Mouse (Mus musculus) common myeloid progenitor, adult 5-6 weeks (primary cell): Measurements from ENCODE around the gene Bcl2l15. TPM values are rescaled to one million over a fixed set of nuclear protein-coding genes. Genes with fewer than 3 reads are reported as not detected.
A peak's percentile ranks its signal among the peaks of the same experiment; 100 is the strongest.
"Not testable (repeated sequence)": the region's sequence is repeated elsewhere in the genome, so short reads cannot be mapped to it uniquely, and the experiment has no call there.

Experiments used
- ATAC-seq: replicated peaks from 2 replicates; pipeline ENCODE4 v1.8.0; 2016; ENCODE audit warnings: low read depth, mild to moderate bottlenecking, moderate TSS enrichment, inconsistent platforms; ENCODE audit not compliant: poor library complexity, severe bottlenecking
- total RNA-seq: library from RNA; stranded (forward); fragments of 200-1000, 187-1606 nt; gene quantifications from 2 replicates; pipeline ENCODE4 v1.2.3, GENCODE M21; 2017

Bcl2l15 gene
- total RNA-seq, result 0.39 and 4.5 TPM in 2 replicates

- ATAC-seq, result 0 out of 2 replicates have a peak, but pooled peaks have one; percentile 18
These were observed at the start of gene Bcl2l15 for GRCm38 (mm10) chr3:103832426-103832825. Gene Bcl2l15, plus strand, starts transcription at chr3:103832601.

- ATAC-seq, result no peak
These were observed 49.4 kb upstream of the Bcl2l15 start for GRCm38 (mm10) chr3:103782844-103783609.

- peak; percentile 10; the same call in 1 of the 2 replicates for ATAC-seq
These were observed 45.2 kb upstream of the Bcl2l15 start for GRCm38 (mm10) chr3:103787225-103787624.

GRCm38 (mm10) chr3:103789096-103789495 is 43.3 kb upstream of the Bcl2l15 start:
- no peak for ATAC-seq

- ATAC-seq, result peak; percentile 58
These were observed 42.5 kb upstream of the Bcl2l15 start for GRCm38 (mm10) chr3:103789891-103790345.

- 0 out of 2 replicates have a peak, but pooled peaks have one; percentile 6 for ATAC-seq
These were observed 41.9 kb upstream of the Bcl2l15 start for GRCm38 (mm10) chr3:103790346-103791145.

- ATAC-seq, result peak; percentile 87
These were observed 40.9 kb upstream of the Bcl2l15 start, which contains the start of gene Hipk1 for GRCm38 (mm10) chr3:103791230-103792110. Gene Hipk1, minus strand, starts transcription at chr3:103791563.

GRCm38 (mm10) chr3:103792111-103792406 is 40.3 kb upstream of the Bcl2l15 start:
- ATAC-seq, result not testable (repeated sequence)

GRCm38 (mm10) chr3:103792566-103792965 is 39.8 kb upstream of the Bcl2l15 start:
- no peak for ATAC-seq

- ATAC-seq, result no peak
These were observed 36.0 kb upstream of the Bcl2l15 start for GRCm38 (mm10) chr3:103796389-103796788.

GRCm38 (mm10) chr3:103799507-103799906 is 32.9 kb upstream of the Bcl2l15 start:
- peak; percentile 70 for ATAC-seq

- peak; percentile 67 for ATAC-seq
These were observed 30.5 kb upstream of the Bcl2l15 start for GRCm38 (mm10) chr3:103801631-103802531.

GRCm38 (mm10) chr3:103802861-103803260 is 29.5 kb upstream of the Bcl2l15 start:
- ATAC-seq, result no peak

GRCm38 (mm10) chr3:103805671-103806070 is 26.7 kb upstream of the Bcl2l15 start:
- no peak for ATAC-seq

GRCm38 (mm10) chr3:103808891-103809798 is 23.3 kb upstream of the Bcl2l15 start, which contains the start of the genes Dclre1b, Ap4b1 and Gm43064:
Gene Dclre1b, minus strand, starts transcription at chr3:103809444.
Gene Ap4b1, plus strand, starts transcription at chr3:103809520.
Gene Gm43064, plus strand, starts transcription at chr3:103809573.
- ATAC-seq, result peak; percentile 89

- ATAC-seq, result peak; percentile 42
These were observed 22.6 kb upstream of the Bcl2l15 start for GRCm38 (mm10) chr3:103809799-103810150.

GRCm38 (mm10) chr3:103810967-103811366 is 21.4 kb upstream of the Bcl2l15 start:
- no peak for ATAC-seq

- ATAC-seq, result no peak
These were observed 4.9 kb upstream of the Bcl2l15 start for GRCm38 (mm10) chr3:103827548-103827947.
